Mouse (Mus musculus) kidney, postnatal 0 days (tissue): ENCODE measurements around the gene Fam168b. TPM values are rescaled to one million over a fixed set of nuclear protein-coding genes. Genes with fewer than 3 reads are reported as not detected.

ENCODE experiments used
- ATAC-seq: fragments of 200-750 bp; cut with Nextera tagmentation; replicated peaks from 2 replicates; pipeline ENCODE4 v1.8.0; 2017; ENCODE audit warnings: low read depth, moderate number of reproducible peaks, moderate TSS enrichment, moderate library complexity; ENCODE audit not compliant: low FRiP score
- DNase-seq: peaks from one replicate; pipeline ENCODE4 v3.0.0-alpha.2; 2016; ENCODE audit warnings: low spot score
- H3K27ac ChIP-seq: fragments of 300-500 bp; sonication (generic); 2 replicates; pipeline ENCODE4 v1.5.1; 2014; ENCODE audit warnings: mild to moderate bottlenecking
- H3K27me3 ChIP-seq: fragments of 300-500 bp; sonication (generic); 2 replicates; pipeline ENCODE4 v1.6.1; 2014; ENCODE audit warnings: low read length, mixed read lengths; ENCODE audit not compliant: insufficient read depth
- H3K36me3 ChIP-seq: fragments of 300-500 bp; sonication (generic); 2 replicates; pipeline ENCODE4 v1.6.1; 2014; ENCODE audit warnings: low read length, mixed read lengths; ENCODE audit not compliant: insufficient read depth
- H3K4me1 ChIP-seq: fragments of 300-500 bp; sonication (generic); replicated peaks from 2 replicates; pipeline ENCODE4 v1.6.1; 2014; ENCODE audit warnings: antibody characterized with exemption, low read length, mixed read lengths; ENCODE audit not compliant: insufficient read depth
- H3K4me2 ChIP-seq: fragments of 300-500 bp; sonication (generic); 2 replicates; pipeline ENCODE4 v1.6.1; 2014; ENCODE audit warnings: mild to moderate bottlenecking, low read length, moderate library complexity, mixed read lengths
- H3K4me3 ChIP-seq: fragments of 300-500 bp; sonication (generic); replicated peaks from 2 replicates; pipeline ENCODE4 v1.5.1; 2014; ENCODE audit warnings: low read depth, low read length
- H3K9ac ChIP-seq: fragments of 300-500 bp; sonication (generic); 2 replicates; pipeline ENCODE4 v1.6.1; 2014; ENCODE audit warnings: low read depth, low read length
- H3K9me3 ChIP-seq: fragments of 300-500 bp; sonication (generic); replicated peaks from 2 replicates; pipeline ENCODE4 v1.6.1; 2016; ENCODE audit warnings: low read length, inconsistent platforms, mixed read lengths
- CTCF ChIP-seq: IDR thresholded peaks from 2 replicates; pipeline ENCODE4 v1.5.1; 2016; ENCODE audit warnings: antibody characterized with exemption, low read depth, mild to moderate bottlenecking, moderate library complexity
- WGBS: fragments of 180-500 bp; shearing (Covaris S2); extraction: QIAGEN DNeasy Blood & Tissue Kit; methylation state at CpG from one replicate; pipeline ENCODE4 v1.1.7; 2014; 5-methylcytosine and 5-hydroxymethylcytosine counted together
- polyA plus RNA-seq: library from polyadenylated mRNA; unstranded; fragments of >200 nt; fragmentation: Nextera tagmentation; extraction: Ambion mirVana; gene quantifications from 2 replicates; pipeline ENCODE4 v1.2.1, GENCODE M21; 2015

Fam168b gene
- polyA plus RNA-seq, 1 experiment from 2014 or later: 47.2 TPM

DNA sequence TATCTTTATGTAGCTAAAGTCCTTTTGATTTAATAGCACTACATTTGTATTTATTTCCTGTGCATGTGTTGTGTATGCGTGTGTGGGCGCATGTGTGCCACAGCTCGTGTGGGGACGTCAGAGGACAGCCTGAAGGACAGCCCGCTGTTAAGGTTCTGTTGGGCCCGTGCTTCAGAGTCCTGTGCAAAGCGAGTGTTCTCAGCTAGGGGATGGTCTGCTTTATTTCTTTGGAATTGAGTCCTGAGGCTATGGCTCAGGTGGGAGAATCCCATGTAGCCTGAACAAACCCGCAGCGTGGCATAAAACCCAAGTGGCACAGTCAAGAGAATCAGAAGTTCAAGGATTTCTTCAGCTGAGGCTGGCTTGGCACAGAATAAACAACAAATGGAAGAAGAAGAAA lies 28.3 kb upstream of the Fam168b start:
- H3K9ac ChIP-seq: no peak overlapping the region
- no peak overlapping the region for H3K27ac ChIP-seq
- no peak for TF ChIP-seq CTCF
- no peak overlapping the region for H3K4me3 ChIP-seq
- ATAC-seq: no peak
- no peak overlapping the region for H3K4me2 ChIP-seq
- H3K4me1 ChIP-seq: no peaks in the 10 kb centered on the region
- 0 out of 2 replicates have a peak, but pooled peaks cover under 1% of the 10 kb centered on the region for H3K36me3 ChIP-seq
- no peak for DNase-seq
- H3K27me3 ChIP-seq: no peaks in the 10 kb centered on the region
- WGBS: 92% methylated on average over 9 of the region's 9 CpGs
- H3K9me3 ChIP-seq: no peaks in the 10 kb centered on the region

DNA sequence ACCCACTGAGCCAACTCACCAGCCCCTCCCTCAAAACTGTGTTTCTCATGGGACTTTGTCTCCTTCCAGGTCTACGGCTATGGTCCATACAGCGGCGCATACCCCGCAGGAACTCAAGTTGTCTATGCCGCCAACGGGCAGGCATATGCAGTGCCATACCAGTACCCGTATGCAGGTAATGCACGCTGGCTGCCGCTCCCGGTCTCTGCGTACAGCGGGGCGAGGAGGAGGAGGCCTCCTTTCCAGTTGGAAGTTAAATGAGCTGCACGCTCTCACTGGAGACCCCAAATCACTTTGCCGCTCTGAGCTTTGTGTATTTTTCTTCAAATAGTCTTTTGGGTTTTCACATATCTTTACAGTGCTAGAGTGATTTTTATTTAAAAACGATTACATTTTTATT lies 26.4 kb upstream of the Fam168b start:
- no peaks in the 10 kb centered on the region for H3K9me3 ChIP-seq
- WGBS: 96% methylated on average over 16 of the region's 16 CpGs
- H3K27me3 ChIP-seq: no peaks in the 10 kb centered on the region
- TF ChIP-seq CTCF: no peak
- ATAC-seq (no peak), DNase-seq (no peak)
- no peak overlapping the region for H3K9ac ChIP-seq
- H3K4me2 ChIP-seq: no peak overlapping the region
- no peaks in the 10 kb centered on the region for H3K4me1 ChIP-seq
- H3K36me3 ChIP-seq: no peaks in the 10 kb centered on the region
- no peak overlapping the region for H3K4me3 ChIP-seq
- no peak overlapping the region for H3K27ac ChIP-seq

DNA sequence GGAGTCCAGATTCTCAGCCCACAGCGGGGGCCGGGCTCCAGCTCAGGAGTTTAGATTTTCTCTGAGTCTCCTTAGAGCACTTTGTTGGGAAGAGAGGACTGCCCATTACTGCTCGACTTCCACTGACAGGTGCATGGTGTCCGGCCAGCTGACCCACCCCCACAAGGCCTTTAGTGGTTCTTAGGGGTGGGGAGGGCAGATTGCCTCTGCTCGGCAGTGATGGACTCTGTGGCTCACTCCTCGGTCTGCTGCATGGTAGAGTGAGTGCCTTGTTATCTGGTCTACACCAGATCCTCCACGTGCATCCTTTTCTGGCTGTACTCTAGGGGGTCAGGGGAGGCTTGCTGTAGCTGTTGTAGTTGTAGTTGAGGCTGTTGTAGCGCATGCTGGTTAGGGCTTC lies 25.5 kb upstream of the Fam168b start:
- Histone ChIP-seq H3K36me3 (no peaks in the 10 kb centered on the region), H3K4me1 (no peaks in the 10 kb centered on the region), H3K4me2 (no peak overlapping the region), H3K27ac (no peak overlapping the region), H3K9me3 (no peaks in the 10 kb centered on the region), H3K27me3 (no peaks in the 10 kb centered on the region), H3K9ac (no peak overlapping the region), H3K4me3 (no peak overlapping the region)
- WGBS: 86% methylated on average over 8 of the region's 8 CpGs
- DNase-seq: no peak
- no peak for ATAC-seq
- TF ChIP-seq CTCF: no peak

DNA sequence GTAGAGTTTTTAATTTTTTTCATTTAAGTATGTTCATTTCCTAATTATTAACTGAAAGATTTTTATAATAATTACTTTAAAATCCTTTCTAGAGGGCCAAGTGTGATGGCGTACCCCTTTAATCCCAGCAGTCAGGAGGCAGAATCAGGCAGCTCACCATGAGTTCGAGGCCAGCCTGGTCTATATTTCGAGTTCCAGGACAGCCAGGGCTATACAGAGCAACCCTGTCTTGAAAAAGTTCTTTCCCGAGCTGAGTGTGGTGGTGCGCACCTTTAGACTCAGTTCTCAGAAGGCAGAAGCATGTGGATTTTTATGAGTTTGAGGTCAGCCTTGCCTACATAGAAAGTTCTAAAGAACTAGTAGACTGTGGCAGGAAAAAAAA lies 24.7 kb upstream of the Fam168b start:
- no peak for ATAC-seq
- whole genome bisulfite sequencing: 90% methylated on average over 5 of the region's 5 CpGs

DNA sequence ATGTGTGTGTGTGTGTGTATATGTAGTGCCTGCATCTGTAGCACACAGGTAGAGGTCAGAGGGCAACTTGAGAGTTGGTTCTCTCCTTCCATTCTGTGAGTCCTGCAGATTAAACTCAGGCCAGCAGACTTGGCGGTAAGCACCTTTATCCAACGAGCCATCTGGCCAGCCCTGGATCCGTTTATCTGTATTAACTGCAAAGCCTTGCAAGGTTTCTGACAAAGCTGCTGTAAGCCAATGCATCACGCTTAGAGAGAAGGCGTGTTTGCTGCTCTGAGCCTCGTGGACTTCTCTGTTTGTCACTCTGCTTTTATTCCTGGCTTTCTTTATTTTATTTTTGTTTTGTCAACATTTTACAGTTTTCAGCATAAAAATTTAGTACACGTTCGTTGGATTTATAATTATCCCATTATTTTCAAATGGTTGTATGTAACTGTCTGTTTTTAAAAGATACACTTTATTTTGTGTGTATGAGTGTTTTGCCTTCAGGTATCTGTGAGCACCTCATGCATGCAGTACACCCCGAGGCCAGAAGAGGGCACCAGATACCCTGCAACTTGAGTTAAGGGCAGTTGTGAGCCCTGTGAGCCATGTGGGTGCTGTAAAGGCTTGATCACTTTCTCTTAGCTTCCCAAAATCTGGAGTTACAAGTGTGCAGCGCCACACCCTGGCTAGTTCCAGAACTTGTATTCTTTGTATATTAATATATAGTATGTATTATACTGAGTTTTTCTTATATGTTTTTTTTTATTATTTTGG lies 24.1 kb upstream of the Fam168b start:
- no peak overlapping the region for H3K9ac ChIP-seq
- H3K27ac ChIP-seq: no peak overlapping the region
- WGBS: 64% methylated on average over 10 of the region's 10 CpGs
- no peak; the same call in 1 of the 2 replicates for ATAC-seq
- no peak overlapping the region for H3K4me3 ChIP-seq
- no peaks in the 10 kb centered on the region for H3K4me1 ChIP-seq
- H3K27me3 ChIP-seq: no peaks in the 10 kb centered on the region
- TF ChIP-seq CTCF: peak; percentile 98
- no peaks in the 10 kb centered on the region for H3K9me3 ChIP-seq
- no peak overlapping the region for H3K4me2 ChIP-seq
- no peaks in the 10 kb centered on the region; the same call in 1 of the 2 replicates for H3K36me3 ChIP-seq
- DNase-seq: peak; percentile 92

More for the DNA sequence above, 24.7 kb upstream of the Fam168b start:
- Histone ChIP-seq H3K27me3 (no peaks in the 10 kb centered on the region), H3K9ac (no peak overlapping the region), H3K4me3 (no peak overlapping the region), H3K36me3 (no peaks in the 10 kb centered on the region; the same call in 1 of the 2 replicates), H3K9me3 (no peaks in the 10 kb centered on the region), H3K4me2 (no peak overlapping the region), H3K27ac (no peak overlapping the region), H3K4me1 (no peaks in the 10 kb centered on the region)
- TF ChIP-seq CTCF: no peak
- no peak for DNase-seq

DNA sequence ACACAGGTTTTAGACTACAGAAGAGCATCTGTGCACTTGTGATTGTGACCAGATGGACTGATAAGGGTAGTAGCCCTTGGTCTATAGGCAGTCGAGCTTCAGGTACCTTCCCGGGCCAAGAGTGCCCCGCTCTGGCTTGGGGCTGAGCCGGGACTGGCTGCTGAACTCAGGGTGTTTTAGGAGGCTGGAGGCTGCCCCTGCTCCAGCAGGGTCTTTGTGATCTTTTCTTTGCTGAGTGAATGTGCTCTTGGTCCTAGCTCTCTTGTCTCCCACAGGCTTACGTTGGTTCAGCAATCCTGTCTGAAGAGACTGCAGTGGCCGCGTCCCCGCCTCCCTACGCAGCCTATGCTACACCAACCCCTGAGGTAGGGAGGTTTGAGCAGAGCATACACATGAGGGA lies 23.0 kb upstream of the Fam168b start:
- no peak for ATAC-seq
- Histone ChIP-seq H3K9ac (no peak overlapping the region), H3K27ac (no peak overlapping the region), H3K4me1 (no peaks in the 10 kb centered on the region), H3K27me3 (no peaks in the 10 kb centered on the region), H3K4me3 (no peak overlapping the region), H3K9me3 (no peaks in the 10 kb centered on the region), H3K36me3 (no peaks in the 10 kb centered on the region; the same call in 1 of the 2 replicates), H3K4me2 (no peak overlapping the region)
- DNase-seq: no peak
- WGBS: 91% methylated on average over 9 of the region's 9 CpGs
- TF ChIP-seq CTCF: no peak
